Mouse (Mus musculus): ENCODE data around the gene Abcb5.

DNA sequence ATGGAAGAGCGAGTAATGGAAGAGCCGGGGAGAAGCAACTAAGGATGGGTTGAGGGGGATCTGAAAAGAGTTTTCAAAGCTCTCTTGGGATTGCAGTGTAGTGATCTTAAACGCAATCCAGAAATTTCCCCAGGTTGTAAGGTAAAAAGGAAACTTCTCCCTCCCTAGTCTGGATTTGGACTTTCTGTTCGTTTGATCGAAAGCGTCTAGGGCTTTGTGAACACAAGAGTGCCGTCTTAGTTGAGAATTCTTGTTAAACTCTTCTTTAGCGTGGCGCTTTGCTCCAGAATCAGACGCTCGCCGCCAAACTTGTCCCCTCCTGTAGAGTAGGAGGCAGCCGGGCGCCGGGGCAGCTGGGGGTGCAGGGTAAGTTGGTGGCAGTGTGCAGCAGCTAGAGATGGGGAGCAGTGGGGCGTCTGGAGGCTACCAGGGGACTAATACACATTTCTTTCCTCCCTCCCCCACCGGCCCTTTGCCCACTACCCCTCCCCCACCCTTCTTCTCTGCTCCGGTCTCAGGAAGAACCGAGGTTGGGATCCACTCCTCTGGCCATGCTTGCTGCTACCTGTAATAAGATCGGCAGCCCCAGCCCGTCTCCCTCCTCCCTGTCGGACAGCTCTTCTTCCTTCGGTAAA lies 118.2 kb downstream of the Abcb5 start:
- TF ChIP-seq CTCF (conservative IDR thresholded peaks at IDR 0.05 in 1 of 2, IDR thresholded peaks at IDR 0.05 in 1 of 2; ENCODE audit: low read depth in 2 of 2, low read length in 2 of 2), result no peak
- no peak for TF ChIP-seq CHD2 (IDR thresholded peaks at IDR 0.05; ENCODE audit: low read length)
- no peak for TF ChIP-seq POLR2A (IDR thresholded peaks at IDR 0.05; ENCODE audit: low read depth, low read length)
- TF ChIP-seq ZMIZ1 (IDR thresholded peaks at IDR 0.05; ENCODE audit: low read depth, low read length), result no peak
- TF ChIP-seq MAX (IDR thresholded peaks at IDR 0.05; ENCODE audit: low read length), result no peak
- no peak for TF ChIP-seq NRF1 (IDR thresholded peaks at IDR 0.05; ENCODE audit: low read depth, low read length)
- TF ChIP-seq HCFC1 (IDR thresholded peaks at IDR 0.05; ENCODE audit: low read depth, low read length), result no peak
- no peak for TF ChIP-seq UBTF (IDR thresholded peaks at IDR 0.05; ENCODE audit: low read depth, low read length)
- no peak for TF ChIP-seq EP300 (IDR thresholded peaks at IDR 0.05; ENCODE audit: low read length)
- no peak for TF ChIP-seq MAZ (IDR thresholded peaks at IDR 0.05; ENCODE audit: low read depth, low read length)
- no peak for TF ChIP-seq JUND (conservative IDR thresholded peaks at IDR 0.05; ENCODE audit: low read depth, low read length)
- TF ChIP-seq ZKSCAN1 (IDR thresholded peaks at IDR 0.05; ENCODE audit: borderline replicate concordance, low read depth, low read length), result no peak
- TF ChIP-seq MAFK (IDR thresholded peaks at IDR 0.05; ENCODE audit: insufficient replicate concordance, low read length), result no peak
- TF ChIP-seq IRF4 (IDR thresholded peaks at IDR 0.05; ENCODE audit: low read depth, low read length), result no peak
